Mouse (Mus musculus) activated CD4-positive, CD25-positive, alpha-beta regulatory T cell, adult 4 months (primary cell): ENCODE results near the gene Sf3a2. TPM values are rescaled to one million over a fixed set of nuclear protein-coding genes. Genes with fewer than 3 reads are reported as not detected.

ENCODE experiments used
- polyA plus RNA-seq, 2 experiments: library from polyadenylated mRNA; unstranded; fragments of 100-300 nt; shearing (Covaris generic); gene quantifications; one replicate each; pipeline ENCODE4 v1.2.1; 2017

The Sf3a2 gene
- polyA plus RNA-seq, 2 experiments from 2014 or later: 18.9 to 19.9 TPM

Other genes with a start within 250 kb of the Sf3a2 start
- 10 to 100 TPM; 13.0 to 13.4 TPM for gene Rexo1, start 236.6 kb upstream of the Sf3a2 start, polyA plus RNA-seq
- 1 to 10 TPM; 5.2 to 8.1 TPM for gene Klf16, start 220.9 kb upstream of the Sf3a2 start, polyA plus RNA-seq
- gene Abhd17a, start 207.9 kb upstream of the Sf3a2 start, polyA plus RNA-seq: 10 to 100 TPM in 1 of 2 experiments, 1 to 10 TPM in 1; 9.4 to 11.8 TPM
- gene Scamp4, start 195.3 kb upstream of the Sf3a2 start, polyA plus RNA-seq: 100 to 1,000 TPM; 104 to 107 TPM
- gene Adat3, start 195.3 kb upstream of the Sf3a2 start, polyA plus RNA-seq: 1 to 10 TPM; 2.5 to 3.7 TPM
- 10 to 100 TPM in 1 of 2 experiments, 1 to 10 TPM in 1; 9.5 to 11.5 TPM for gene Gm49322, start 192.2 kb upstream of the Sf3a2 start, polyA plus RNA-seq
- 10 to 100 TPM; 13.3 to 16.1 TPM for gene Csnk1g2, start 175.4 kb upstream of the Sf3a2 start, polyA plus RNA-seq
- gene Btbd2, start 141.1 kb upstream of the Sf3a2 start, polyA plus RNA-seq: 1 to 10 TPM; 5.5 to 6.1 TPM
- 10 to 100 TPM; 56.1 to 64.2 TPM for gene Mknk2, start 120.1 kb upstream of the Sf3a2 start, polyA plus RNA-seq
- 100 to 1,000 TPM; 212 to 221 TPM for gene Mob3a, start 96.2 kb upstream of the Sf3a2 start, polyA plus RNA-seq
- 10 to 100 TPM; 80.1 to 96.5 TPM for gene Izumo4, start 96.0 kb upstream of the Sf3a2 start, polyA plus RNA-seq
- gene Ap3d1, start 55.9 kb upstream of the Sf3a2 start, polyA plus RNA-seq: 10 to 100 TPM; 22.7 to 24.0 TPM
- gene Dot1l, start 43.0 kb upstream of the Sf3a2 start, polyA plus RNA-seq: 10 to 100 TPM; 13.6 to 18.0 TPM
- 100 to 1,000 TPM; 121 to 156 TPM for gene Plekhj1, start 428 bp downstream of the Sf3a2 start, polyA plus RNA-seq
- not detected for gene Amh, start 7.0 kb downstream of the Sf3a2 start, polyA plus RNA-seq
- gene Jsrp1, start 15.3 kb downstream of the Sf3a2 start, polyA plus RNA-seq: not detected
- gene Oaz1, start 28.5 kb downstream of the Sf3a2 start, polyA plus RNA-seq: 1,000 to 10,000 TPM; 1,826 to 2,667 TPM
- gene Lingo3, start 45.8 kb downstream of the Sf3a2 start, polyA plus RNA-seq: not detected
- 100 to 1,000 TPM; 202 to 214 TPM for gene Lsm7, start 57.0 kb downstream of the Sf3a2 start, polyA plus RNA-seq
- 10 to 100 TPM in 1 of 2 experiments, 1 to 10 TPM in 1; 8.9 to 18.4 TPM for gene Sppl2b, start 57.1 kb downstream of the Sf3a2 start, polyA plus RNA-seq
- not detected for gene Tmprss9, start 73.7 kb downstream of the Sf3a2 start, polyA plus RNA-seq
- 100 to 1,000 TPM; 228 to 262 TPM for gene Timm13, start 102.8 kb downstream of the Sf3a2 start, polyA plus RNA-seq
- gene Lmnb2, start 120.0 kb downstream of the Sf3a2 start, polyA plus RNA-seq: 1 to 10 TPM; 2.8 to 4.5 TPM
- 10 to 100 TPM; 22.8 to 45.2 TPM for gene Gadd45b, start 131.9 kb downstream of the Sf3a2 start, polyA plus RNA-seq
- gene Gng7, start 216.7 kb downstream of the Sf3a2 start, polyA plus RNA-seq: not detected
- gene Diras1, start 227.5 kb downstream of the Sf3a2 start, polyA plus RNA-seq: under 1 TPM in 1 of 2 experiments, not detected in 1; 0.11 TPM
- 1 to 10 TPM; 3.2 to 4.0 TPM for gene Slc39a3, start 239.2 kb downstream of the Sf3a2 start, polyA plus RNA-seq